Mouse (Mus musculus) embryonic fibroblast, embryonic 13.5 days (primary cell): ENCODE data around the gene S100a3.

ENCODE experiments used
- CTCF ChIP-seq: IDR thresholded peaks from 2 replicates; pipeline ENCODE4 v1.5.1; 2011; ENCODE audit warnings: mild to moderate bottlenecking, control low read depth, low read length, moderate library complexity, borderline replicate concordance; ENCODE audit not compliant: insufficient read depth
- POLR2A ChIP-seq: IDR thresholded peaks from 2 replicates; pipeline ENCODE4 v1.6.1; 2011; ENCODE audit warnings: low read depth, mild to moderate bottlenecking, control low read depth, low read length, moderate library complexity

GRCm38 (mm10) chr3:90599401-90599800 lies 39.0 kb downstream of the S100a3 start:
- TF ChIP-seq CTCF (no peak), POLR2A (no peak)
